Mouse (Mus musculus) adipocyte (in vitro differentiated cells): ENCODE measurements around the gene Crls1.
A peak's percentile ranks its signal among the peaks of the same experiment; 100 is the strongest.

ENCODE experiments used
- DNase-seq: peaks from one replicate; pipeline ENCODE4 v3.0.0-alpha.2; 2016; ENCODE audit warnings: low spot score

Gene Crls1

GRCm38 (mm10) chr2:132884303-132884967 lies 38.0 kb downstream of the Crls1 start:
- DNase-seq, result no peak

DNA sequence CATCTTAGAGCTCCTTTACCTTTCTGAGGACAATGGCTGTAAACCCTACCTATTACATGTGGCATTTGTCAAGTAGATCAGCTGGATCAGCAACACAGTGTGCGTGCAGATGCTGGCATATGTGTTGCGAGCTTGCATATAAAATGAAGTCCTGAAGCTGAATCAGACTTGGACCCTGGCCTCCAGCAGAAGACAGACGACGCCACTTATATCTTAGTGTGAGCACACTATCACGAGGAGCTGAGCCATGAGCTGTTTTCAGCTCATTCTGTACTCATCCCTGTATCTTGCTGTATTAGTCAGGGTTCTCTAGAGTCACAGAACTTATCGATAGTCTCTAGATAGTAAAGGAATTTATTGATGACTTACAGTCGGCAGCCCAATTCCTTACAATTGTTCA lies 38.8 kb downstream of the Crls1 start:
- no peak for DNase-seq

DNA sequence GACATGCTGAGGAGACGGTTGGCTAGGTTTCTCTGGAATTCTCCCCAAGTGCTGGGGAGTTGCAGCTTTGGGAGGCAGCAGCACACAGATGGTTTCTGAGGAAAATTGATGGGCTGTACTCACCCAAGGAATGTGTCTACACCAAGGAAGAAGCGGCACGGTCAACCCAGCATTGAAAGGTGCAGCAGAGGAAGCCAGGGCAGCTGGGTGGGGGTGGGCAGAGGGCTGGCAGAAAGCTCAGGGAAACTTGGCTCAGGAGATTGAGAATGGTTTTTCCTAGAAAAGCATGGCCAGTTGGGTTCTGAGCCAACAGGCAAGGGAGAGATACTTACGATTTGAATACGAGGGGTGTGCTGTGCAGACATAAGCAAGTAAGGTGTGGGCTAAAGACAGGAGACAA lies 47.4 kb downstream of the Crls1 start:
- DNase-seq, result peak; percentile 49

DNA sequence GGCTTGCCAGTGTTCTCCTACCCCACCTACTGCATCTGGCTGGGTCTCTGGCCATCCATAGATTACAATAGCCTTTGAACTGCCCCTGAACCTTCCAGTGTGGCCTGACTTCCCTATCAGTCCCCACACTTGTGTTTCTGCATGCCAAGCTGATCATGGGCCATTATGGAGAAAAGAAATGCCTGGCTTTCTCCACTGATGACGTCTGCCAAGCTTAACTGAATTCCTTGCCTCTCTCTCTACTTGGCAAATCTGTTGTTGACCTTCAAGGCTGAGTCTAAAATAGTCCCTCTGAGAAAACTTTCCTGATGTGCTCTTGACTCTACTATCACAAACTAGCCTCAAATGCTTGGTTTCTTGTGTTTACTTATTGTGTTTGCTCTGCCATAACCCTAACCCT lies 51.7 kb downstream of the Crls1 start:
- DNase-seq, result peak; percentile 90

GRCm38 (mm10) chr2:132900596-132900995 lies 54.1 kb downstream of the Crls1 start:
- peak; percentile 96 for DNase-seq

- peak; percentile 18 for DNase-seq
These were observed 55.2 kb downstream of the Crls1 start for GRCm38 (mm10) chr2:132901636-132902035.

DNA sequence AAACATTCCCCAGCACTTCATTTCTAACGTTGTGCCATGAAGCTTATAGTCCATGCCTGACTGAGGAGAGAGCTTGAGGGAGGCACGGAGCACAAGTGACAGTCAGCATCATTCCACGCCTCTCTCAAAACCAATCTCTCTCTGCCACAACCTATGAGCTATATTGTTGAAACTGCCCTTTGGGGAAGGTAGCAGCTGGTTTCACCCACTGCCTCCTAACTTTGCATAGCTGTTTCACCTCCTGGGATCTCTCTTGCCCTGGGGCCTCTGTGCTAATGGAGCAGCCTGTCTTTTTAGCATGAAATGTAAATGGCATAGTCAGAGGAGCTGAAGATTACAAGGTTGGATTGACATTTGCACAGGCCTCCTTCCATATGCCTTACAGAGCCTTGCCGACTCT lies 55.6 kb downstream of the Crls1 start:
- DNase-seq, result peak; percentile 42

DNA sequence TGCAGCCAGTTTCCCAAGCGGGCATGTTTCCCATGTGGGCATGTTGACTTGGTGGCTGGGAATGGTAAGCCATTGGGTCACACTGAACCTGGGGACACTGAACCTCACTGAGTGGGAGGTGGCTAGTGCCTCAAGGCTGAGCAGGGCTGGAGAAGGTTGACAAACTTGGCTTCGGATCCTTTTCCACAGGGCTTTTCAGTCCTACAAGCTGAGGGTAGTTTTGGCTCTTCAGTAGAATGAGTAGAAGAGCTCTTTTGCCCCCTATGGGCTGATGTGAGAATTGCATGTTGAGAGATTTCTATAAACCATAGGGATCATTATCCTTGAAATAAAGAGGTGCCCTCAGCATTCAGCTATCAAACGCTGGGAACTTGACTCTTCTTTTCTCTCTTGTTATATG lies 57.0 kb downstream of the Crls1 start:
- peak; percentile 94 for DNase-seq

DNA sequence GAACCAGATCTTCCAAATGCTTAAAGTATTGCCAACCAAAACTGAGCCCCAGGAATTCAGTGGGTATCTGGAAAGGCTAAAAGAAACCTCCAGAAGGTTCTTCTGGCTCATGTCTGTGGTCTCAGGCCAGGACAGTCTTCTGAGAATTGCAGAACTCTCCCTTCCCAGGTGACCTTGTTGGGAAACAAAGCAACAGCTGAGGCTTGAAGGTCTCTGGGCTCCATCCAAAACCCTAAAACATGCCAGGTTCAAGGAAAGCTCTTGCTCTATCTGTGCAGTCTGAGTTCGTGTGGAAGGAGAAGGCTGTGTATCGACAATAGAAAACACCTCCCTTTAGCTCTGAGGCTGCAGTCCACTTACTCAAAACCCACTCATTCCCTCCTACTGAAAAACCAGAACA lies 58.5 kb downstream of the Crls1 start:
- DNase-seq, result no peak

- peak; percentile 84 for DNase-seq
These were observed 60.3 kb downstream of the Crls1 start for GRCm38 (mm10) chr2:132906763-132907162.

DNA sequence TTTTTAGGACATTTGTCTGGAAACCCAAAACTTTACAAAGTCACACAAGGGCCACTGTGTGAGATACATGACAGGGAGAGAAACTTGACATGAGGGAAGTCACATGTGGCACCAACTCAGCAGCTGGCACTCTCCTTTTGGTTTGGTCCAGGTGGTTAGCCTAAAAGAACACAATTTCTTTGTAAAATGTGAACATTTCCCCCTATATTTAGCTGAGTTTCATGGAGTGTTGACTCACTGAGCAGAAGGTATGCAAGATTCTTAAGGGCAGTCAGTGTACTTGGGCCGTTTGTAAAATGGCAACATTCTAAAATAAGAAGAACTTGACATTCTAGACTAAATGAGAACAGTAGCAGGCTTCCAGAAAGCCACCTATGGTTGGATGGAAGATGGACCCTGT lies 68.3 kb downstream of the Crls1 start:
- no peak for DNase-seq
